Mouse (Mus musculus): ENCODE measurements around the gene Cebpa. TPM values are rescaled to one million over a fixed set of nuclear protein-coding genes. Genes with fewer than 3 reads are reported as not detected.

Gene Cebpa
- total and polyA plus RNA-seq, 3 experiments, result 0.02 TPM; not detected in 2

GRCm38 (mm10) chr7:35090550-35090949, 28.5 kb upstream of the Cebpa start:
- TF ChIP-seq GATA1 (IDR thresholded peaks at IDR 0.05; ENCODE audit: borderline replicate concordance, low read length), result no peak
- TF ChIP-seq TAL1 (conservative IDR thresholded peaks at IDR 0.05; ENCODE audit: low read depth, low read length), result no peak
- TF ChIP-seq CTCF (IDR thresholded peaks at IDR 0.05; ENCODE audit: low read depth, low read length), result no peak
- no peak for TF ChIP-seq POLR2AphosphoS5 (IDR thresholded peaks at IDR 0.05; ENCODE audit: insufficient replicate concordance, low read depth, low read length)
- no peak for TF ChIP-seq GATA2 (IDR thresholded peaks at IDR 0.05; ENCODE audit: borderline replicate concordance, low read depth, low read length)
- no peaks in the 10 kb centered on the region for H3K36me3 ChIP-seq (replicated peaks)
- no peak overlapping the region for H3K4me3 ChIP-seq (ENCODE audit: low read depth, low read length)
- H3K27me3 ChIP-seq (ENCODE audit: insufficient read depth, low read length), result peaks cover 15% of the 10 kb centered on the region
- DNase-seq (ENCODE audit: low spot score) (no peak), ATAC-seq (ENCODE audit: extremely low read depth, insufficient number of reproducible peaks, low FRiP score, poor library complexity, severe bottlenecking) (no peak)
- H3K4me1 ChIP-seq (ENCODE audit: insufficient read depth, low read depth, low read length), result no peaks in the 10 kb centered on the region
- no peaks in the 10 kb centered on the region for H3K9me3 ChIP-seq (replicated peaks)

GRCm38 (mm10) chr7:35094975-35095678, 24.0 kb upstream of the Cebpa start:
- ATAC-seq (ENCODE audit: extremely low read depth, insufficient number of reproducible peaks, low FRiP score, poor library complexity, severe bottlenecking) (no peak), DNase-seq (ENCODE audit: low spot score) (no peak)
- H3K4me1 ChIP-seq (ENCODE audit: insufficient read depth, low read depth, low read length), result no peaks in the 10 kb centered on the region
- TF ChIP-seq GATA1 (IDR thresholded peaks at IDR 0.05; ENCODE audit: borderline replicate concordance, low read length), result no peak
- H3K36me3 ChIP-seq (replicated peaks), result no peaks in the 10 kb centered on the region
- H3K27me3 ChIP-seq (ENCODE audit: insufficient read depth, low read length), result no peaks in the 10 kb centered on the region; the same call in 1 of the 2 replicates
- H3K4me3 ChIP-seq (ENCODE audit: low read depth, low read length), result no peak overlapping the region
- no peaks in the 10 kb centered on the region for H3K9me3 ChIP-seq (replicated peaks)

- Histone ChIP-seq H3K9me3 (replicated peaks) (no peaks in the 10 kb centered on the region), H3K36me3 (replicated peaks) (no peaks in the 10 kb centered on the region), H3K4me1 (ENCODE audit: insufficient read depth, low read depth, low read length) (no peaks in the 10 kb centered on the region), H3K4me3 (ENCODE audit: low read depth, low read length) (no peak overlapping the region), H3K27me3 (ENCODE audit: insufficient read depth, low read length) (no peaks in the 10 kb centered on the region)
- TF ChIP-seq TAL1 (conservative IDR thresholded peaks at IDR 0.05; ENCODE audit: low read depth, low read length) (no peak), POLR2AphosphoS5 (IDR thresholded peaks at IDR 0.05; ENCODE audit: insufficient replicate concordance, low read depth, low read length) (no peak), CTCF (IDR thresholded peaks at IDR 0.05; ENCODE audit: low read depth, low read length) (no peak), GATA2 (IDR thresholded peaks at IDR 0.05; ENCODE audit: borderline replicate concordance, low read depth, low read length) (no peak), GATA1 (IDR thresholded peaks at IDR 0.05; ENCODE audit: borderline replicate concordance, low read length) (no peak)
- ATAC-seq (ENCODE audit: extremely low read depth, insufficient number of reproducible peaks, low FRiP score, poor library complexity, severe bottlenecking) (no peak), DNase-seq (ENCODE audit: low spot score) (no peak)
Observed at GRCm38 (mm10) chr7:35098777-35099176, 20.3 kb upstream of the Cebpa start.

GRCm38 (mm10) chr7:35099528-35099927, 19.6 kb upstream of the Cebpa start:
- H3K4me3 ChIP-seq (ENCODE audit: low read depth, low read length), result no peak overlapping the region
- no peak for DNase-seq (ENCODE audit: low spot score)
- H3K9me3 ChIP-seq (replicated peaks), result no peaks in the 10 kb centered on the region
- TF ChIP-seq POLR2AphosphoS5 (IDR thresholded peaks at IDR 0.05; ENCODE audit: insufficient replicate concordance, low read depth, low read length) (no peak), TAL1 (conservative IDR thresholded peaks at IDR 0.05; ENCODE audit: low read depth, low read length) (no peak), CTCF (IDR thresholded peaks at IDR 0.05; ENCODE audit: low read depth, low read length) (no peak), GATA2 (IDR thresholded peaks at IDR 0.05; ENCODE audit: borderline replicate concordance, low read depth, low read length) (no peak), GATA1 (IDR thresholded peaks at IDR 0.05; ENCODE audit: borderline replicate concordance, low read length) (no peak)
- ATAC-seq (ENCODE audit: extremely low read depth, insufficient number of reproducible peaks, low FRiP score, poor library complexity, severe bottlenecking), result no peak
- H3K27me3 ChIP-seq (ENCODE audit: insufficient read depth, low read length), result no peaks in the 10 kb centered on the region
- H3K4me1 ChIP-seq (ENCODE audit: insufficient read depth, low read depth, low read length), result no peaks in the 10 kb centered on the region
- no peaks in the 10 kb centered on the region for H3K36me3 ChIP-seq (replicated peaks)

- no peaks in the 10 kb centered on the region for H3K4me1 ChIP-seq (ENCODE audit: insufficient read depth, low read depth, low read length)
- DNase-seq (ENCODE audit: low spot score), result no peak
- no peaks in the 10 kb centered on the region for H3K27me3 ChIP-seq (ENCODE audit: insufficient read depth, low read length)
- no peak overlapping the region for H3K4me3 ChIP-seq (ENCODE audit: low read depth, low read length)
- no peaks in the 10 kb centered on the region for H3K9me3 ChIP-seq (replicated peaks)
- ATAC-seq (ENCODE audit: extremely low read depth, insufficient number of reproducible peaks, low FRiP score, poor library complexity, severe bottlenecking), result no peak
- TF ChIP-seq POLR2AphosphoS5 (IDR thresholded peaks at IDR 0.05; ENCODE audit: insufficient replicate concordance, low read depth, low read length) (no peak), GATA1 (IDR thresholded peaks at IDR 0.05; ENCODE audit: borderline replicate concordance, low read length) (no peak)
- no peaks in the 10 kb centered on the region for H3K36me3 ChIP-seq (replicated peaks)
Observed at GRCm38 (mm10) chr7:35106614-35107013, 12.5 kb upstream of the Cebpa start.

- no peaks in the 10 kb centered on the region for H3K4me1 ChIP-seq (ENCODE audit: insufficient read depth, low read depth, low read length)
- H3K9me3 ChIP-seq (replicated peaks), result no peaks in the 10 kb centered on the region
- no peak overlapping the region for H3K4me3 ChIP-seq (ENCODE audit: low read depth, low read length)
- ATAC-seq (ENCODE audit: extremely low read depth, insufficient number of reproducible peaks, low FRiP score, poor library complexity, severe bottlenecking), result no peak
- no peak for DNase-seq (ENCODE audit: low spot score)
- H3K27me3 ChIP-seq (ENCODE audit: insufficient read depth, low read length), result no peaks in the 10 kb centered on the region
- TF ChIP-seq GATA2 (IDR thresholded peaks at IDR 0.05; ENCODE audit: borderline replicate concordance, low read depth, low read length), result no peak
- no peak for TF ChIP-seq GATA1 (IDR thresholded peaks at IDR 0.05; ENCODE audit: borderline replicate concordance, low read length)
- TF ChIP-seq POLR2AphosphoS5 (IDR thresholded peaks at IDR 0.05; ENCODE audit: insufficient replicate concordance, low read depth, low read length), result no peak
- no peak for TF ChIP-seq CTCF (IDR thresholded peaks at IDR 0.05; ENCODE audit: low read depth, low read length)
- no peak for TF ChIP-seq TAL1 (conservative IDR thresholded peaks at IDR 0.05; ENCODE audit: low read depth, low read length)
- no peaks in the 10 kb centered on the region for H3K36me3 ChIP-seq (replicated peaks)
Observed at GRCm38 (mm10) chr7:35107630-35108029, 11.5 kb upstream of the Cebpa start.

Measured in G1E (cell line).